Mouse (Mus musculus) embryonic facial prominence, embryonic 11.5 days (tissue): ENCODE data around the gene Sgms2. TPM values are rescaled to one million over a fixed set of nuclear protein-coding genes. Genes with fewer than 3 reads are reported as not detected.

Source experiments
- ATAC-seq: fragments of 200-750 bp; cut with Nextera tagmentation; replicated peaks from 2 replicates; pipeline ENCODE4 v1.8.0; 2017; ENCODE audit warnings: low read depth; ENCODE audit not compliant: insufficient number of reproducible peaks, low FRiP score, low TSS enrichment
- DNase-seq: peaks from one replicate; pipeline ENCODE4 v3.0.0-alpha.2; 2015; ENCODE audit warnings: low spot score
- H3K27ac ChIP-seq: fragments of 300-500 bp; sonication (generic); replicated peaks from 2 replicates; pipeline ENCODE4 v1.5.1; 2014; ENCODE audit warnings: mild to moderate bottlenecking, low read depth, low read length, control low read depth
- H3K27me3 ChIP-seq: fragments of 300-500 bp; sonication (generic); 2 replicates; pipeline ENCODE4 v1.6.1; 2014; ENCODE audit warnings: mild to moderate bottlenecking, low read length, moderate library complexity, mixed read lengths; ENCODE audit not compliant: control insufficient read depth, insufficient read depth
- H3K36me3 ChIP-seq: fragments of 300-500 bp; sonication (generic); replicated peaks from 2 replicates; pipeline ENCODE4 v1.6.1; 2014; ENCODE audit warnings: low read depth, mild to moderate bottlenecking, low read length, moderate library complexity, mixed read lengths; ENCODE audit not compliant: control insufficient read depth, insufficient read depth
- H3K4me1 ChIP-seq: fragments of 300-500 bp; sonication (generic); 2 replicates; pipeline ENCODE4 v1.6.1; 2014; ENCODE audit warnings: low read length, mixed read lengths; ENCODE audit not compliant: control insufficient read depth, insufficient read depth
- H3K4me2 ChIP-seq: fragments of 300-500 bp; sonication (generic); 2 replicates; pipeline ENCODE4 v1.6.1; 2014; ENCODE audit warnings: low read depth, mild to moderate bottlenecking, control low read depth, low read length, moderate library complexity
- H3K4me3 ChIP-seq: fragments of 300-500 bp; sonication (generic); 2 replicates; pipeline ENCODE4 v1.5.1; 2014; ENCODE audit warnings: low read depth, low read length, control low read depth
- H3K9ac ChIP-seq: fragments of 300-500 bp; sonication (generic); replicated peaks from 2 replicates; pipeline ENCODE4 v1.6.1; 2014; ENCODE audit warnings: mild to moderate bottlenecking, control low read depth, low read length
- H3K9me3 ChIP-seq: fragments of 300-500 bp; sonication (generic); replicated peaks from 2 replicates; pipeline ENCODE4 v1.6.1; 2016; ENCODE audit warnings: mild to moderate bottlenecking, low read length, inconsistent platforms, mixed read lengths; ENCODE audit not compliant: control insufficient read depth
- WGBS: fragments of 180-500 bp; shearing (Covaris S2); extraction: QIAGEN DNeasy Blood & Tissue Kit; methylation state at CpG from one replicate; pipeline ENCODE4 v1.1.7; 2014; 5-methylcytosine and 5-hydroxymethylcytosine counted together
- polyA plus RNA-seq: library from polyadenylated mRNA; unstranded; fragments of >200 nt; fragmentation: Nextera tagmentation; extraction: Ambion mirVana; gene quantifications from 2 replicates; pipeline ENCODE4 v1.2.1, GENCODE M21; 2014

Sgms2 gene
- polyA plus RNA-seq, 1 experiment from 2014 or later = 0.46 TPM

DNA sequence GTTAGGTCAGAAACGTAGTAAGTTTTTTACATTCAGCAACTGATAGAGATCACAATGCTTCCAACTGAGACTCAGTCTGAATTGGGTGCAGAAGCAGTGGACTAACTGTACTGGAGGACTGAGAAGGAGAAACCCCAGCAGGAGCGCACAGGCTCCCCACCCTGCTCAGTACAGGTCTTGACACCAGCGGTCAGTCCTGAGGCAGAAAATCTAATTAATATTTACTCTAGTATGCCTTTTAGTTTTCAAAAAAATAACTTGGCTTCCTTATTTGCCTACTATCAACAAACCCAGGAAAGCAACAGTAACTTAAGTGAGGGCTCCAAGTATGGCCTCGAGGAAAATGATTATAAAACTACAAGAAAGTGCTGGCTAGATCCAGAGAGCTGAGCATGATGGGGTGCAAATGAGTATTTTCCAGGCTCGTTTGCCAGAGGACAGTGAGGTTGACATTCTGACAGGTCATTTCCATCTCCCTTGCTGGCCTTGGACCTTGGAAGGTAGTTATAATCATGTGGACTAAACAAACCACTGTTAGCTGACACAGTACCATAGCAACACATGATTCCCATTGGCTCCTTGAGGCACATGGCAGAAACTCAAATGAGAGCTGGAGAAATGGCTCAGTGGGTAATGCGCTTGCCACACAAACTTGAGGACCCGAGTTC is 25.3 kb upstream of the Sgms2 start:
- Histone ChIP-seq H3K4me1 (no peaks in the 10 kb centered on the region), H3K27me3 (no peaks in the 10 kb centered on the region), H3K4me3 (no peak overlapping the region), H3K36me3 (no peaks in the 10 kb centered on the region), H3K27ac (no peak overlapping the region), H3K4me2 (no peak overlapping the region), H3K9ac (no peak overlapping the region), H3K9me3 (no peaks in the 10 kb centered on the region)
- DNase-seq (no peak), ATAC-seq (no peak)
- 83% methylated on average over 7 of the region's 7 CpGs for WGBS

DNA sequence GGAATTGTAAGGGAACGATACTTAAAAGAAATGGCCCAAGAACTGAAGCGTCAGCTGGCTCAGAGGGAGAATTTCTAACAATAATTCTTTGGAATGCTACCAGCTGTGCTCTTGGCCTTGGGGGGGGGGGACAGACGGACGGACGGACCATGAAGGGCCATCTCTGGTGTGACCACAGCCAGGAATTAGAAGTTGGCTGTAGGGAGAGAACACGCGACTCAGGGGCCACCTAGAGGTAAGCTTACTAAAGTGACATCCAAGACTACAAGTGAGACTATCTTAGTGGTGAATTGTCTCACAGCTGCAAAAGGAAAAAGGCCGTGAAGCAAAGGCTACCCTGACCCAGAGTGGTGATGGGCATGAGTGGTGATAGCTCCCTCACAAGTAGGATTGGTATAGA is 20.4 kb upstream of the Sgms2 start:
- DNase-seq = no peak
- H3K9me3 ChIP-seq = no peaks in the 10 kb centered on the region
- no peak overlapping the region for H3K4me2 ChIP-seq
- H3K4me3 ChIP-seq = no peak overlapping the region
- H3K4me1 ChIP-seq = no peaks in the 10 kb centered on the region
- H3K27me3 ChIP-seq = no peaks in the 10 kb centered on the region
- 68% methylated on average over 8 of the region's 8 CpGs for WGBS
- no peak for ATAC-seq
- H3K9ac ChIP-seq = no peak overlapping the region
- H3K36me3 ChIP-seq = no peaks in the 10 kb centered on the region
- no peak overlapping the region for H3K27ac ChIP-seq

DNA sequence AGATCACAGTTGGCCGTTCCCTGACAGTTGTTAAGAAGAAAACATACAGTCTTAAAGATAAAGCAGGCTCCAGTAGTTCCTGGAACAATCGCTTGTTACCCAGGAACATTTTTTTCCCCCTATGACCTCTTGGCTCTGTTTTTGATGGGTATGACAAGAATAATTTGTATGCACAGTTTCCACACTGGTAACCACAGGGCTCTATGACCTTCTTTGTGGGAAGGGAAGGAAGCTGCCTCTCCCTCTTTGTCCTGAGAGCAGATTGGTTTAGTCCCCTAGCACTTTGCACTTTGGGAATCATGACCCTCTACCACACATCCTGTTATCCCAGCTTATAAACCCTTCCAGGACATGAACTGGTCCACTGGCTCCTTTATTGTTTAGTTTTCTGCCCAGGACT is 16.8 kb upstream of the Sgms2 start:
- no peak overlapping the region for H3K4me3 ChIP-seq
- no peaks in the 10 kb centered on the region for H3K4me1 ChIP-seq
- no peaks in the 10 kb centered on the region for H3K36me3 ChIP-seq
- H3K4me2 ChIP-seq = no peak overlapping the region
- DNase-seq = no peak
- WGBS = 80% methylated on average over 2 of the region's 2 CpGs
- no peaks in the 10 kb centered on the region for H3K9me3 ChIP-seq
- ATAC-seq = no peak
- H3K27ac ChIP-seq = no peak overlapping the region
- no peaks in the 10 kb centered on the region for H3K27me3 ChIP-seq
- no peak overlapping the region for H3K9ac ChIP-seq

DNA sequence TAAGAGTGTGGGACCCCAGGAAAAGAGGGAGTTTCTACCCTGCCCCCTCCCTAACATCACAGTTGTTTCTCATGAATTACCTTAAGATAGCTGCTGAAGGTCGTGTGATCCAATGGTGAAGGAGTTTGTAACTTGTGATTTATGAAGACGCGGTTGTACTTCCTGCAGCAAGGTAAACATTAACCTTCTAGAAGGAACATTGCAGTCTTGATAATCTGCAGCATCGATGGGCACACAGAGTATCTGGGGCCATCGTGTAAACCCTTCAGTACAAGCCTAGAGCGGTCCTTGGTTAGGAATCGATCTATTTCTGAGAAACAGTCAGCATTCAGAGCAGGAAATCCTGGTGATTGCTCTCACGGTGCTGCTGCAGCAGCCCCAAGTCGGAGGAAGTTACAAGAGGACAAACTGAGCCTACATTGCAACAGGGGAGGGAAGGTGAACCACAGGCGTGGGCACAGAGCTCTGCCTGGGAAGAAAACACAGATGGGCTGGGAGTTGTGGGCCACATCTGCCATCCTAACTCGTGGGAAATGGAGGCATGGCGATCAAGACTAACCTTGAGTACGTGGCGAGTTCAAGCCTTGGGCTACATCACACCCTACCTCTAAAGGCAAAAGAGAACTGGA is 13.5 kb upstream of the Sgms2 start:
- H3K9me3 ChIP-seq = no peaks in the 10 kb centered on the region
- H3K4me1 ChIP-seq = no peaks in the 10 kb centered on the region
- no peaks in the 10 kb centered on the region for H3K27me3 ChIP-seq
- no peak overlapping the region for H3K9ac ChIP-seq
- no peaks in the 10 kb centered on the region for H3K36me3 ChIP-seq
- ATAC-seq = no peak
- no peak overlapping the region for H3K27ac ChIP-seq
- no peak for DNase-seq
- H3K4me3 ChIP-seq = no peak overlapping the region
- WGBS = 87% methylated on average over 14 of the region's 14 CpGs
- no peak overlapping the region for H3K4me2 ChIP-seq

DNA sequence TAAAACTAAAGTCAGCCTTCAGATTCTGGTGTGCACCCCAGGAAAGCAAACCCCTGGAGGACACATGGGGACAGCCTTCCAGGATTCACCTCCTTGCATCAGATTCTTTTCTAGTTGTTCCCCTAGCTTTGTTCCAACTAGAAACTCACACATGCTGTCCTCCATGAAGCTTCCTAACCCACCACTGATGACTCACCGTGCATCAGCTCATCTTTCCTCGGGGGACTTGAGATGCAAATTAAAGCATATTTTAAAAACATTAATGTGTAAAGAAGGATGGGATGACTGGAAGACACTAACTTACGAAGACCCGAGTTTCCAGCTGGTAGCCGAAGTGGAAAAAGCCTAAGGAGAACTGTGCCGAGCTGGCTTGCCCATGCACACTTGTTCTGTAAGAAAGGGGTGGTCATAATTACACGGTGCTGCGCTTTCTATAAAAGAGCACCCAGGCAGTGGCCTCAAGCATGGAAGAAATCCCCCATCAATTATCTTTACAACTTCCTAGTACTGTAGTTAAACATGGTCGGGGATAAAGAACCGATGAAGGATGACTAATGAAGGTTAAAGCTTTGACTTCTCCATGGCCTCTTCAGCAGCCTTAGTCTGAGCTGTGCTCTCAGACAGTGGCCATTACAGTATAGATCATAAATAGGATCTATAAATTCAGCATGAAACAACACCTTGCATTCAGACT is 10.6 kb upstream of the Sgms2 start:
- WGBS = 81% methylated on average over 10 of the region's 10 CpGs
- ATAC-seq = no peak

GRCm38 (mm10) chr3:131499651-131500050 is 8.4 kb upstream of the Sgms2 start:
- Histone ChIP-seq H3K9ac (no peak overlapping the region), H3K4me2 (no peak overlapping the region), H3K4me3 (no peak overlapping the region), H3K4me1 (no peaks in the 10 kb centered on the region), H3K9me3 (no peaks in the 10 kb centered on the region), H3K36me3 (no peaks in the 10 kb centered on the region), H3K27ac (no peak overlapping the region), H3K27me3 (no peaks in the 10 kb centered on the region)
- ATAC-seq (no peak), DNase-seq (no peak)
- WGBS = 89% methylated on average over 6 of the region's 6 CpGs

More for the DNA sequence above, 10.6 kb upstream of the Sgms2 start:
- Histone ChIP-seq H3K4me2 (no peak overlapping the region), H3K36me3 (no peaks in the 10 kb centered on the region), H3K9ac (no peak overlapping the region), H3K27ac (no peak overlapping the region), H3K4me1 (no peaks in the 10 kb centered on the region), H3K4me3 (no peak overlapping the region), H3K27me3 (no peaks in the 10 kb centered on the region), H3K9me3 (no peaks in the 10 kb centered on the region)
- DNase-seq = no peak

- 61% methylated on average over 10 of the region's 10 CpGs for whole genome bisulfite sequencing
- no peaks in the 10 kb centered on the region for H3K27me3 ChIP-seq
Measured at GRCm38 (mm10) chr3:131496506-131497122, 5.4 kb upstream of the Sgms2 start.

GRCm38 (mm10) chr3:131495076-131495475 is 3.9 kb upstream of the Sgms2 start:
- Histone ChIP-seq H3K9me3 (no peaks in the 10 kb centered on the region), H3K4me3 (no peak overlapping the region), H3K36me3 (no peaks in the 10 kb centered on the region), H3K27me3 (no peaks in the 10 kb centered on the region), H3K27ac (no peak overlapping the region), H3K4me1 (no peaks in the 10 kb centered on the region), H3K4me2 (no peak overlapping the region), H3K9ac (no peak overlapping the region)
- WGBS = 73% methylated on average over 1 of the region's 1 CpGs
- ATAC-seq (no peak), DNase-seq (no peak)

More at GRCm38 (mm10) chr3:131496506-131497122, 5.4 kb upstream of the Sgms2 start:
- Histone ChIP-seq H3K9me3 (no peaks in the 10 kb centered on the region), H3K4me1 (no peaks in the 10 kb centered on the region), H3K4me3 (no peak overlapping the region), H3K9ac (no peak overlapping the region), H3K27ac (no peak overlapping the region), H3K4me2 (no peak overlapping the region), H3K36me3 (no peaks in the 10 kb centered on the region)
- no peak for ATAC-seq
- no peak for DNase-seq
